Mouse (Mus musculus) retina, postnatal 7 days (tissue): ENCODE measurements around the gene Traip.

Source experiments
- DNase-seq: peaks from one replicate; pipeline ENCODE4 v3.0.0-alpha.2; 2012; ENCODE audit warnings: low read depth, low spot score

The Traip gene

GRCm38 (mm10) chr9:107949922-107950235 lies at the start of gene Traip:
Gene Traip, plus strand, starts transcription at chr9:107950136.
- DNase-seq, result no peak

- DNase-seq, result peak; percentile 62
Observed at GRCm38 (mm10) chr9:107900840-107901626, 48.9 kb upstream of the Traip start.

GRCm38 (mm10) chr9:107901627-107901914 lies 48.4 kb upstream of the Traip start:
- DNase-seq, result no peak

GRCm38 (mm10) chr9:107904726-107905125 lies 45.2 kb upstream of the Traip start:
- DNase-seq, result peak; percentile 79

GRCm38 (mm10) chr9:107906252-107906966 lies 43.5 kb upstream of the Traip start, which contains the start of gene Mst1r:
Gene Mst1r, plus strand, starts transcription at chr9:107906873.
- no peak for DNase-seq

- no peak for DNase-seq
Observed at GRCm38 (mm10) chr9:107906967-107907800, 42.8 kb upstream of the Traip start.

- DNase-seq, result no peak
Observed at GRCm38 (mm10) chr9:107907801-107908120, 42.2 kb upstream of the Traip start.

- no peak for DNase-seq
Observed at GRCm38 (mm10) chr9:107908410-107909158, 41.4 kb upstream of the Traip start.

GRCm38 (mm10) chr9:107910025-107910769 lies 39.7 kb upstream of the Traip start:
- no peak for DNase-seq

- DNase-seq, result no peak
Observed at GRCm38 (mm10) chr9:107914764-107915420, 35.0 kb upstream of the Traip start.

GRCm38 (mm10) chr9:107917895-107918608 lies 31.9 kb upstream of the Traip start:
- DNase-seq, result no peak

GRCm38 (mm10) chr9:107918884-107919283 lies 31.1 kb upstream of the Traip start:
- no peak for DNase-seq

- DNase-seq, result peak; percentile 79
Observed at GRCm38 (mm10) chr9:107919441-107919840, 30.5 kb upstream of the Traip start.

- no peak for DNase-seq
Observed at GRCm38 (mm10) chr9:107923021-107923420, 26.9 kb upstream of the Traip start.

- DNase-seq, result no peak
Observed at GRCm38 (mm10) chr9:107923956-107924355, 26.0 kb upstream of the Traip start.

GRCm38 (mm10) chr9:107925251-107925650 lies 24.7 kb upstream of the Traip start:
- DNase-seq, result no peak

GRCm38 (mm10) chr9:107926920-107927420 lies 23.0 kb upstream of the Traip start:
- no peak for DNase-seq

GRCm38 (mm10) chr9:107927749-107928148 lies 22.2 kb upstream of the Traip start:
- DNase-seq, result no peak

- no peak for DNase-seq
Observed at GRCm38 (mm10) chr9:107928169-107928568, 21.8 kb upstream of the Traip start, which contains the start of gene Actl11. Gene Actl11, plus strand, starts transcription at chr9:107928469.

- DNase-seq, result no peak
Observed at GRCm38 (mm10) chr9:107932221-107932620, 17.7 kb upstream of the Traip start.
